19 mouse cellular contexts compared by ENCODE assay signal in the genomic region with DNA sequence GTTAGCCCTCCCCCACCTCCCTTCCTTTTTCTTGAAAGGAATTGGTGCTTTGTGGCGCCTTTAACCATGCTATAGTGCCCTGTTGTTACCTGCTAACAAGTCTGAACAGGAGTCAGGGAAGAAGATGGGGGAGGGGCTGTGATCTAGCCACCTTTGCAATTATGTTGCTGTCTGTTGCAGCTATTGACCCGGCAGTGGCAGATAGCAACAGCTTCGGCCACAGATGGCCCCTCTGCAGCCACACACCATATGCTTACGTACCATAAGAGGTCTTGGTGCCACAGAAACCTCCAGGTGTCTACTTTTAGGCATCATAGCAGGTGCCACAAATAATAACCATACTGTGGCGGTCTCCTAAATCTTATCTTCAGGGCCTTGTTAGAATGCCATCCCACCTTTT. TPM values are rescaled to one million over a fixed set of nuclear protein-coding genes. Genes with fewer than 3 reads are reported as not detected.
"Had no signal": no experiment of that assay in that cellular context is flagged by ENCODE, and none has a peak within 500 bp of the region (broad histone marks: within the 10 kb centered on the region; RNA-seq: fewer than 3 reads in every experiment).

No protein-coding gene starts in this region.

- ATAC-seq: liver, postnatal 0 days; lung, postnatal 0 days; midbrain, embryonic 15.5 days had no signal

- H3K36me3 ChIP-seq: lung, embryonic 15.5 days; midbrain, embryonic 15.5 days; stomach, embryonic 15.5 days had no signal

- H3K9ac ChIP-seq: liver, postnatal 0 days; lung, embryonic 15.5 days; midbrain, embryonic 12.5 days; midbrain, embryonic 15.5 days; neural tube, embryonic 12.5 days; stomach, embryonic 15.5 days had no signal

- H3K27me3 ChIP-seq: lung, embryonic 15.5 days; midbrain, embryonic 12.5 days; midbrain, embryonic 15.5 days; neural tube, embryonic 12.5 days; stomach, embryonic 15.5 days had no signal

- H3K27ac ChIP-seq: lung, embryonic 15.5 days; macrophage; midbrain, embryonic 12.5 days; midbrain, embryonic 15.5 days; neural tube, embryonic 12.5 days; stomach, embryonic 15.5 days; stomach, postnatal 0 days had no signal

- H3K4me1 ChIP-seq: megakaryocyte, embryonic 14.5 days; midbrain, embryonic 12.5 days; midbrain, embryonic 15.5 days; neural tube, embryonic 12.5 days; stomach, embryonic 15.5 days had no signal

- DNase-seq: liver, postnatal 0 days; lung, adult 2 months; lung, postnatal 14 days; lung, postnatal 36 days; right cerebral cortex, postnatal 14 days; thymus, adult 2 months; thymus, postnatal 25 days; thymus, postnatal 4 days had no signal

- H3K9me3 ChIP-seq: lung, embryonic 15.5 days; megakaryocyte, embryonic 14.5 days; midbrain, embryonic 12.5 days; midbrain, embryonic 15.5 days; neural tube, embryonic 12.5 days; stomach, embryonic 15.5 days had no signal

- H3K4me3 ChIP-seq: lung, embryonic 15.5 days; megakaryocyte, embryonic 14.5 days; midbrain, embryonic 12.5 days; midbrain, embryonic 15.5 days; neural tube, embryonic 12.5 days; stomach, embryonic 15.5 days had no signal

- H3K4me2 ChIP-seq: lung, embryonic 15.5 days; midbrain, embryonic 12.5 days; midbrain, embryonic 15.5 days; neural tube, embryonic 12.5 days; stomach, embryonic 15.5 days had no signal

RNA-seq across cellular contexts. Expression of a gene that starts 43.1 kb away (rescaled TPM):
- total RNA-seq: monocyte, adult 5-6 weeks; neutrophil, adult 5-6 weeks had no signal
